Mouse (Mus musculus): ENCODE measurements at regions not wholly inside any gene's neighbourhood (a gene's known extent, or its start where the extent isn't known, plus 50 kb on each side); places are given as distances from the start of the nearest gene placed in this dataset.

DNA sequence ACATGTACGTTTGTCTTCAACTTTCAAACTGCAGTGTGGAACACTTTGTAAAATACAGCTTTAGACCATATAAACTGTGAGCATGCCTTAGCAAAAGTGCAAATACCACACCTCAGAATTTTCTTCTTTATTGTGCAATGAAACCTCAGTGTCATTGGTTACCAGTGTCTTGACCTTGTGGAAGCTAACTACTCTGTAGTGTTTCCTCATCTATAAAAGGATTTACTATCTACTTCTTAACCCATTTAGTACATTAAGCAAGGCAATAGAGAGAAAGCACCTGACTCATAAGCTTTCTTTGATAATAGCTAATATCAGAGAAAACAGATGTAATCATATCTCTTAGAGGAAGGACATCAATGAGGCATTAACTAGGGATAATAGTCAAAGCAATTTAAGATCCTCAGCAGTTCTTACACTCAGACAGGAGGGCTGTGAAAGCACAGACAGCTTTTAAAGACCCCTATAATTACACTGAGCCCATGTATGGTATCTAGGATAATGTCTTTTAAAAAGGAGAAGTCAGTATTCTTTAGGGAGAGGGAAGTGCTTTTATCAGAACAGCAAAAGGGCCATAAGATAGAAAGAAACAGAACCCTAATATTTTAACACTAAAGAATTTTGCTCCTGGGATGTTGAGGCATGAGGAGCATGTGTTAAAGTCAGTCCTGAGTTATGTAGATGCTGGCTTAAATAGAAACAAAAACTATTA, 260.2 kb downstream of the Tex13c3 start:
- TF ChIP-seq CTCF (IDR thresholded peaks at IDR 0.05; ENCODE audit: control insufficient read depth, insufficient read depth, insufficient replicate concordance, low read depth, low read length): no peak
- no peak for TF ChIP-seq POLR2A (IDR thresholded peaks at IDR 0.05; ENCODE audit: control insufficient read depth, low read depth, low read length)
